Mouse (Mus musculus) ES-Bruce4 (cell line): ENCODE data around the gene Cox4i1.

ENCODE experiments used
- CTCF ChIP-seq: IDR thresholded peaks from one replicate; pipeline ENCODE4 v1.8.1; 2011; ENCODE audit warnings: low read depth, low read length
- POLR2A ChIP-seq: IDR thresholded peaks from one replicate; pipeline ENCODE4 v1.8.1; 2011; ENCODE audit warnings: low read length; ENCODE audit not compliant: insufficient read depth

GRCm38 (mm10) chr8:120688511-120688910, 20.5 kb downstream of the Cox4i1 start:
- TF ChIP-seq CTCF (no peak), POLR2A (no peak)
